In the genomic region with DNA sequence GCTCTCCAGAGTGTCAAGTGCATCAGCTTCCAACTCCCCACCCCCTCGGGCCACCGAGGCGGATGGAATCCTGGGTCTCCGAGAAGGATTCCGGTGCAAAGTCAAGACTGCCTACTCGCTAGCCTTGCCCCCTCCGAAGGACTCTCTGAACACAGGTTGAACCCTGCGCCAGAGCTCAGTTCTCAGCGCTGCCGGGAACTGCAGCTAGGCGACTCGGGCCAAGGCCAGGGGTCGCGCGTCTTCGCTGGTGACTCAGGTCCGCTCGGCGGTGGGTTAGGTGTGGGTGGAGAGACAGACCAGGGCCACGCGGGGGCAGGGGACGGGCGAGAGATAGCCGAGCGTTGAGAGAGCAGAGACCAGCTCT, we compare ENCODE assay signal across 9 mouse cellular contexts. TPM values are rescaled to one million over a fixed set of nuclear protein-coding genes. Genes with fewer than 3 reads are reported as not detected.
DNase-seq lines count a peak whose midpoint lies in the region; ATAC-seq and TF ChIP-seq lines count a peak whose summit lies in the region.
"Had no signal": no experiment of that assay in that cellular context is flagged by ENCODE, and none has a peak within 500 bp of the region (broad histone marks: within the 10 kb centered on the region; RNA-seq: fewer than 3 reads in every experiment).

No protein-coding gene starts in this region.

- intact Hi-C loops in gastrocnemius, postnatal 14 days (cut with DNase I; ENCODE audit: low total_unique reads) = no loop called here

- 0 out of 2 replicates have a peak, but pooled peaks cover 3% of the 10 kb centered on the region for H3K4me1 ChIP-seq in kidney, embryonic 14.5 days (ENCODE audit: control insufficient read depth, insufficient read depth, low read length)
- no peaks in the 10 kb centered on the region for H3K4me1 ChIP-seq in bone marrow macrophage, adult 2 months (ENCODE audit: control insufficient read depth, insufficient read depth, low read length)
- peaks cover 45% of the 10 kb centered on the region for H3K4me1 ChIP-seq in embryonic facial prominence, embryonic 10.5 days
- H3K4me1 ChIP-seq in intestine, embryonic 16.5 days (ENCODE audit: control insufficient read depth, insufficient read depth, low read length) = peaks cover 13% of the 10 kb centered on the region
- no peaks in the 10 kb centered on the region; the same call in 1 of the 2 replicates for H3K4me1 ChIP-seq in small intestine, adult 2 months (ENCODE audit: control insufficient read depth, insufficient read depth, insufficient read length, low read length)

- no peaks in the 10 kb centered on the region for H3K36me3 ChIP-seq in kidney, embryonic 14.5 days (ENCODE audit: control insufficient read depth, insufficient read depth, low read length)
- H3K36me3 ChIP-seq in embryonic facial prominence, embryonic 10.5 days (replicated peaks) = no peaks in the 10 kb centered on the region
- no peaks in the 10 kb centered on the region for H3K36me3 ChIP-seq in intestine, embryonic 16.5 days (ENCODE audit: control insufficient read depth, insufficient read depth, low read length)
- H3K36me3 ChIP-seq in small intestine, adult 2 months (ENCODE audit: control insufficient read depth, insufficient read depth, low read length) = no peaks in the 10 kb centered on the region

- peaks cover 52% of the 10 kb centered on the region for H3K27me3 ChIP-seq in kidney, embryonic 14.5 days (ENCODE audit: control insufficient read depth, insufficient read depth, low read length)
- H3K27me3 ChIP-seq in embryonic facial prominence, embryonic 10.5 days (replicated peaks; ENCODE audit: low read depth, poor library complexity, severe bottlenecking) = peaks cover 85% of the 10 kb centered on the region
- peaks cover 52% of the 10 kb centered on the region for H3K27me3 ChIP-seq in intestine, embryonic 16.5 days (replicated peaks; ENCODE audit: control insufficient read depth, insufficient read depth, low read length)
- H3K27me3 ChIP-seq in small intestine, adult 2 months (ENCODE audit: control insufficient read depth, insufficient read depth, low read length) = peaks cover 31% of the 10 kb centered on the region

- no peak for DNase-seq in kidney, postnatal 14 days
- DNase-seq in embryonic facial prominence, embryonic 10.5 days (ENCODE audit: low spot score) = peak; percentile 74
- DNase-seq in thymus, postnatal 0 days (ENCODE audit: low spot score) = no peak
- DNase-seq in gastrocnemius, postnatal 14 days = no peak

- H3K4me2 ChIP-seq in kidney, embryonic 14.5 days (replicated peaks; ENCODE audit: low read depth, low read length) = peak overlapping the region; percentile 99
- peak overlapping the region; percentile 96 for H3K4me2 ChIP-seq in intestine, embryonic 16.5 days (ENCODE audit: low read depth, low read length)

- under 1% methylated on average over 25 of the region's 25 CpGs for WGBS in kidney, embryonic 14.5 days
- under 1% methylated on average over 25 of the region's 25 CpGs for WGBS in embryonic facial prominence, embryonic 10.5 days
- WGBS in intestine, embryonic 16.5 days = under 1% methylated on average over 25 of the region's 25 CpGs
- WGBS in small intestine, adult 2 months = 2% methylated on average over 25 of the region's 25 CpGs

- peak overlapping the region; percentile 68 for H3K4me3 ChIP-seq in kidney, embryonic 14.5 days (ENCODE audit: low read length)
- 0 out of 2 replicates have a peak overlapping the region, but pooled peaks have one; percentile 9 for H3K4me3 ChIP-seq in bone marrow macrophage, adult 2 months (ENCODE audit: insufficient read depth, low read length)
- H3K4me3 ChIP-seq in embryonic facial prominence, embryonic 10.5 days = peak overlapping the region; percentile 82
- peak overlapping the region; percentile 66 for H3K4me3 ChIP-seq in intestine, embryonic 16.5 days (ENCODE audit: low read length)
- peak overlapping the region; percentile 32 for H3K4me3 ChIP-seq in small intestine, adult 2 months (ENCODE audit: low read depth, low read length)

- no peak; the same call in 1 of the 2 replicates for ATAC-seq in kidney, embryonic 14.5 days (ENCODE audit: low FRiP score, low TSS enrichment)
- no peak; the same call in none of the 2 replicates for ATAC-seq in intestine, embryonic 16.5 days
- ATAC-seq: Patski had no signal

- H3K9ac ChIP-seq in kidney, embryonic 14.5 days (ENCODE audit: low read depth, low read length) = peak overlapping the region; percentile 40
- peak overlapping the region; percentile 66 for H3K9ac ChIP-seq in intestine, embryonic 16.5 days (ENCODE audit: low read depth, low read length)

- no peak for TF ChIP-seq POLR2A in bone marrow macrophage, adult 2 months (IDR thresholded peaks at IDR 0.05; ENCODE audit: borderline replicate concordance, low read depth, low read length)
- TF ChIP-seq POLR2A in small intestine, adult 2 months (IDR thresholded peaks at IDR 0.05; ENCODE audit: low read depth, low read length) = no peak

- H3K9me3 ChIP-seq in kidney, embryonic 14.5 days (ENCODE audit: control insufficient read depth, low read length) = no peaks in the 10 kb centered on the region
- H3K9me3 ChIP-seq in embryonic facial prominence, embryonic 10.5 days = no peaks in the 10 kb centered on the region
- H3K9me3 ChIP-seq in intestine, embryonic 16.5 days (ENCODE audit: control insufficient read depth, low read length) = no peaks in the 10 kb centered on the region

- no peak for TF ChIP-seq CTCF in bone marrow macrophage, adult 2 months (IDR thresholded peaks at IDR 0.05; ENCODE audit: low read depth, low read length)
- no peak for TF ChIP-seq CTCF in small intestine, adult 2 months (IDR thresholded peaks at IDR 0.05; ENCODE audit: extremely low read depth, insufficient read length, insufficient replicate concordance, low read depth, low read length)

- H3K27ac ChIP-seq in kidney, embryonic 14.5 days (ENCODE audit: low read depth, low read length) = no peak overlapping the region
- H3K27ac ChIP-seq in bone marrow macrophage, adult 2 months (ENCODE audit: insufficient read depth, low read depth, low read length) = no peak overlapping the region
- peak overlapping the region; percentile 87 for H3K27ac ChIP-seq in embryonic facial prominence, embryonic 10.5 days (replicated peaks)
- no peak overlapping the region for H3K27ac ChIP-seq in intestine, embryonic 16.5 days (ENCODE audit: low read length)
- H3K27ac ChIP-seq in small intestine, adult 2 months (ENCODE audit: insufficient read depth, low read depth, low read length) = no peak overlapping the region

RNA-seq across cellular contexts. Expression of gene Galnt16, which starts 0.3 kb away (rescaled TPM):
- polyA plus RNA-seq in kidney, embryonic 14.5 days (2014; fragmentation: Nextera tagmentation; extraction: Ambion mirVana) = 3.1 TPM in 2 replicates
- polyA plus RNA-seq in bone marrow macrophage, adult 2 months (2012; ENCODE audit: insufficient read depth, insufficient read length, missing spikeins) = not detected in 2 replicates
- polyA plus RNA-seq in embryonic facial prominence, embryonic 10.5 days (2016; fragmentation: Nextera tagmentation; extraction: Ambion mirVana) = 14.1 and 16.4 TPM in 2 replicates
- 8.1 and 8.4 TPM in 2 replicates for polyA plus RNA-seq in intestine, embryonic 16.5 days (2015; fragmentation: Nextera tagmentation; extraction: Ambion mirVana)
- 0.53 and 0.62 TPM in 2 replicates for polyA plus RNA-seq in small intestine, adult 2 months (2012; rRNA removed)
- 2.2 and 2.4 TPM in 2 replicates for polyA plus RNA-seq in thymus, postnatal 0 days (2015; fragmentation: Nextera tagmentation; extraction: Ambion mirVana)
- total RNA-seq in gastrocnemius, postnatal 14 days (2021) = 10 to 100 TPM in 1 of 2 experiments, 1 to 10 TPM in 1; 8.9 to 11.1 TPM

RNA-seq across cellular contexts. Expression of gene Exd2, which starts 55.5 kb away (rescaled TPM):
- 21.6 and 28.8 TPM in 2 replicates for polyA plus RNA-seq in kidney, embryonic 14.5 days (2014; fragmentation: Nextera tagmentation; extraction: Ambion mirVana)
- polyA plus RNA-seq in bone marrow macrophage, adult 2 months (2012; ENCODE audit: insufficient read depth, insufficient read length, missing spikeins) = 14.5 and 15.8 TPM in 2 replicates
- 30.8 and 32.4 TPM in 2 replicates for polyA plus RNA-seq in embryonic facial prominence, embryonic 10.5 days (2016; fragmentation: Nextera tagmentation; extraction: Ambion mirVana)
- 21.0 and 21.2 TPM in 2 replicates for polyA plus RNA-seq in intestine, embryonic 16.5 days (2015; fragmentation: Nextera tagmentation; extraction: Ambion mirVana)
- polyA plus RNA-seq in small intestine, adult 2 months (2012; rRNA removed) = 3.6 and 4.5 TPM in 2 replicates
- 18.3 and 19.1 TPM in 2 replicates for polyA plus RNA-seq in thymus, postnatal 0 days (2015; fragmentation: Nextera tagmentation; extraction: Ambion mirVana)
- 10 to 100 TPM; 21.4 to 27.0 TPM for total RNA-seq in gastrocnemius, postnatal 14 days (2021)

Comparison
In these comparisons a context has a peak if more than half of its experiments do, and no peak if none do; other contexts are left out.
1. H3K4me3 ChIP-seq: peak in every context shown above with its lines; median percentile 82 in embryonic facial prominence, embryonic 10.5 days; 68 in kidney, embryonic 14.5 days; 66 in intestine, embryonic 16.5 days; 32 in small intestine, adult 2 months; 9 in bone marrow macrophage, adult 2 months.